Mouse (Mus musculus): ENCODE data around the gene Rnpc3. TPM values are rescaled to one million over a fixed set of nuclear protein-coding genes. Genes with fewer than 3 reads are reported as not detected.
"Not testable (repeated sequence)": the region's sequence is repeated elsewhere in the genome, so short reads cannot be mapped to it uniquely, and the experiment has no call there.

Gene Rnpc3
- 54.7 and 55.6 TPM in 2 replicates for polyA plus RNA-seq (2016; fragmentation: Nextera tagmentation; extraction: Ambion mirVana)

DNA sequence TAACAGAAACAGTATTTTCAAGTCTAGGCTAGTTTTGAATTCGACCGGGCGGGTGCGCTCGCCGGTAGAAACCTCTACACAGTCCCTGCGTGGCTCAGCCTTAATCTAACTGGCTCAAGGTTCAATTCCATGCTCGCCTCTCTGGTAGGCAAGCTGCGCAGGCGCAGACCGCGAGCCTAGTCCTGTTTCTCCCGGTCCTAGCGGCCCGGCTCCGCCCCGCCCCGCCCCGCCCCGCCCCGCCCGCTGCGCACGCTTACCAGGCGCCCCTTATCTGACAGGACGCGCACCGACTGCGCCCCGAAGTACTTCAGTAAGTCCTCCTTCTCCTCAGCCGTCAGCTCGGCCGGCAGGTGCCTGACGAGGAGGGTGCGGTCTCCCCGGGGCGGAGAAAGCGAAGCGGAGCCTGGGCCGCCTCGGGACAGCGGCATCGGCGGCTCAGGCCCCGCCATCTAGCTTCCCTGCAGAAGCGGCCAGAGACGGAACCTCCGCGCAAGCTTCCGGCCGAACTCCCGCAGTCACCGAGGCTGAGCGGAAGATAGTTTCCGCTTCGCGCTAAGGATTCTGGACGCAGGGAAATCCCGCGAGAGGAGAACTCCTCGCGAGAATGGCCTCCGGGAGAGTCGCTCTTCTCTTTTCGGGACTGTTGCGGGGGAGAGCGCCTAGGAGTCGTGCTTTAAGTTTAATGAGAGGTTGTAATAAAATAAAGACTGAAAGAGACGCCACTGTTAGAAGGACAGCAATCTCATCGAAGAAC is at the start of gene Rnpc3:
TSS of gene Rnpc3 (minus strand) at position 544 of the 754 bp plus-strand sequence.
- Histone ChIP-seq H3K36me3 (replicated peaks) (peaks cover 7% of the 10 kb centered on the region), H3K9me3 (no peaks in the 10 kb centered on the region), H3K9ac (peak within 1 kb of the TSS; percentile 82), H3K27ac (peak within 1 kb of the TSS; percentile 99), H3K4me2 (peak within 1 kb of the TSS; percentile 72), H3K4me3 (replicated peaks) (peak within 1 kb of the TSS; percentile 73), H3K27me3 (no peaks in the 10 kb centered on the region), H3K4me1 (peaks cover 7% of the 10 kb centered on the region)
- under 1% methylated on average over 70 of the region's 70 CpGs for WGBS
- ATAC-seq (ENCODE audit: low FRiP score), result peak; percentile 97

DNA sequence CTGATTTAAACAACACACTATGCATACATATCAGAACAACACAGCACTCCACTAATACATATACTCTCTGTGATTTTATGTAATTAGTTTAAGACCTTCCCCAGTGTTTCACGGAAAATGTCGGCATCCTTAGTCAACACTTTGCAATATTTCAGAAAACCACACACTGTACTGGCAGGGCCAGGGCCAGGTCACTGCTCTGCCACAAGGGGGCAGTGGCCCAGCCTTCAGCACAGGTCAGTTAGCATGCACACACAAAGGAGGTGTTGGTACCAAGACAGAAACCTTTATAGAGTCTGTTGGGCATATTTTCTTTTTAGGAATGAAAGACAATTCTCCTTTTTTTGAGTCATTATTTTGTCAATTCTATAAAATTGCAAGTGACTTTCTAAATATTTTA is 27.0 kb upstream of the Rnpc3 start:
- WGBS, result 63% methylated on average over 2 of the region's 2 CpGs
- H3K27me3 ChIP-seq, result no peaks in the 10 kb centered on the region
- no peaks in the 10 kb centered on the region for H3K36me3 ChIP-seq (replicated peaks)
- ATAC-seq (ENCODE audit: low FRiP score), result peak; percentile 91; the same call in 1 of the 2 replicates
- no peaks in the 10 kb centered on the region for H3K9me3 ChIP-seq
- H3K4me2 ChIP-seq, result no peak overlapping the region
- no peak overlapping the region for H3K27ac ChIP-seq
- H3K9ac ChIP-seq, result no peak overlapping the region
- H3K4me3 ChIP-seq (replicated peaks), result no peak overlapping the region
- H3K4me1 ChIP-seq, result no peaks in the 10 kb centered on the region

DNA sequence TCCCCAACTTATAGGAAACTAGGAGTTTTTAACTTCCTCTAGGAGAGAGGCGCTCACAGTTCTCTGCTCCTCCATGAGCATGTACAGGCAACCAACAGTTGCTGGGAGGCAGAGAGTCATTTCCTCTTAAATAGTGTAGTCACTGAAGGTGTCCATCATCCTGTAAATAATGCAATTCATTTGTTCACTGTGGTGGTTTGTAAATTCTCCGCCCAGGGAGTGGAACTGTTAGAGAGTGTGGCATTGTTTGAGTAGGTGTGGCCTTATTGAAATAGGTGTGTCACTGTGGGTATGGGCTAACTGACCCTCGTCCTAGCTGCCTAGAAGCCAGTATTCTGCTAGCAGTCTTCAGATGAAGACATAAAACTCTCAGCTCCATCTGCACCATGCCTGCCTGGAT is 24.4 kb upstream of the Rnpc3 start:
- Histone ChIP-seq H3K4me1 (no peaks in the 10 kb centered on the region), H3K4me2 (no peak overlapping the region), H3K9ac (no peak overlapping the region), H3K4me3 (replicated peaks) (no peak overlapping the region), H3K27ac (no peak overlapping the region), H3K9me3 (no peaks in the 10 kb centered on the region), H3K27me3 (no peaks in the 10 kb centered on the region), H3K36me3 (replicated peaks) (no peaks in the 10 kb centered on the region)
- WGBS, result 83% methylated on average over 3 of the region's 3 CpGs
- ATAC-seq (ENCODE audit: low FRiP score), result no peak

DNA sequence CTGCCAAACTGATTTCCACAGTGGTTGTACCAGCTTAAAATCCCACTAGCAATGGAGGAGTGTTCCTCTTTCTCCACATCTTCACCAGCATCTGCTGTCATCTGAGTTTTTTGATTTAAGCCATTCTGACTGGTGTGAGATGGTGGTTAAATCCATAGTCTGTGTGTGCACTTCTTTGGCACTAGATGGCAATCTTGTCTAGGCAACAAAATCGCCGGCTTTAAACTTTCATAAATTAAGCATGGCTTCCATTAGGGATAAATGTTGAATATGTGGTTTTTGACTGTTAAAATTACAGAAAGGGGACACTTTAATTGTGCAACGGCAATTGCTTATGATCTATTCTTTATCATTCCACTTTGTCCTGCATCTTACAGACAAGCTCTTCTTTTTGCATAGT is 21.4 kb upstream of the Rnpc3 start:
- H3K9ac ChIP-seq; H3K27ac ChIP-seq; H3K9me3 ChIP-seq; H3K27me3 ChIP-seq; H3K4me2 ChIP-seq; H3K4me3 ChIP-seq (replicated peaks); H3K36me3 ChIP-seq (replicated peaks); H3K4me1 ChIP-seq: not testable (repeated sequence)
- ATAC-seq (ENCODE audit: low FRiP score), result peak; percentile 44; the same call in 1 of the 2 replicates
- 54% methylated on average over 3 of the region's 3 CpGs for WGBS

GRCm38 (mm10) chr3:113639545-113639944 is 9.6 kb upstream of the Rnpc3 start:
- WGBS, result 85% methylated on average over 1 of the region's 1 CpGs
- H3K4me1 ChIP-seq, result no peaks in the 10 kb centered on the region
- no peak overlapping the region for H3K27ac ChIP-seq
- H3K9ac ChIP-seq, result no peak overlapping the region
- no peak for ATAC-seq (ENCODE audit: low FRiP score)
- H3K4me3 ChIP-seq (replicated peaks), result no peak overlapping the region
- H3K9me3 ChIP-seq, result no peaks in the 10 kb centered on the region
- no peaks in the 10 kb centered on the region for H3K27me3 ChIP-seq
- H3K4me2 ChIP-seq, result no peak overlapping the region
- no peaks in the 10 kb centered on the region for H3K36me3 ChIP-seq (replicated peaks)

- Histone ChIP-seq H3K27ac (no peak overlapping the region), H3K27me3 (no peaks in the 10 kb centered on the region), H3K36me3 (replicated peaks) (no peaks in the 10 kb centered on the region), H3K4me3 (replicated peaks) (no peak overlapping the region), H3K9me3 (no peaks in the 10 kb centered on the region), H3K4me2 (no peak overlapping the region), H3K4me1 (peaks cover 7% of the 10 kb centered on the region), H3K9ac (no peak overlapping the region)
- no peak for ATAC-seq (ENCODE audit: low FRiP score)
These were observed 4.3 kb upstream of the Rnpc3 start for GRCm38 (mm10) chr3:113634220-113634619.

GRCm38 (mm10) chr3:113631611-113632010 is 1.7 kb upstream of the Rnpc3 start:
- no peak overlapping the region for H3K9ac ChIP-seq
- H3K4me3 ChIP-seq (replicated peaks), result no peak overlapping the region
- H3K27ac ChIP-seq, result no peak overlapping the region
- no peaks in the 10 kb centered on the region for H3K27me3 ChIP-seq
- H3K4me2 ChIP-seq, result no peak overlapping the region
- no peak for ATAC-seq (ENCODE audit: low FRiP score)
- peaks cover 1% of the 10 kb centered on the region; the same call in 1 of the 2 replicates for H3K36me3 ChIP-seq (replicated peaks)
- no peaks in the 10 kb centered on the region for H3K9me3 ChIP-seq
- peaks cover 7% of the 10 kb centered on the region for H3K4me1 ChIP-seq

DNA sequence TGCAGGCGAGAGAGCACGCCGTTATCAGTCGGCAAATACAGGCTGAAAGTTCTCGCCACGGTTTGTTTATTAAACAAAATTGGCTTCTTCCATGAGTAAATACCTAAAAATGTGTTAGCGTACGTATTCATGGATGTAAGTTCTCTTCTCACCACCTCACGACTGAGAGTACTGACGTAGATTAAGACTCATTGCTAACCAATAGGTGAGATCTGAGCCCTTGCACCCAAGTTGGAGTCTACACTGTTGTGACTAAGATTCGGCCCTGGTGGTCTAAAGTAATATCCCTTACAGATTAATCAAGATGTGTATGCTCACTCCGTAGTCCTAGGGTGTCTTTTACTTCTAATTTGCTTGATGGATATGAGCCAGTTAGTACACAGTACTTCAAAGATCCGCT is 615 bp upstream of the Rnpc3 start:
- H3K27ac ChIP-seq, result peak overlapping the region; percentile 99
- H3K4me1 ChIP-seq, result peaks cover 7% of the 10 kb centered on the region
- H3K4me2 ChIP-seq, result peak overlapping the region; percentile 72
- peaks cover 7% of the 10 kb centered on the region for H3K36me3 ChIP-seq (replicated peaks)
- WGBS, result 22% methylated on average over 13 of the region's 13 CpGs
- H3K27me3 ChIP-seq, result no peaks in the 10 kb centered on the region
- peak overlapping the region; percentile 73 for H3K4me3 ChIP-seq (replicated peaks)
- H3K9ac ChIP-seq, result peak overlapping the region; percentile 82
- peak; percentile 18; the same call in 1 of the 2 replicates for ATAC-seq (ENCODE audit: low FRiP score)
- H3K9me3 ChIP-seq, result no peaks in the 10 kb centered on the region

- H3K27ac ChIP-seq, result no peak within 1 kb of the TSS
- 95% methylated on average over 2 of the region's 2 CpGs for WGBS
- no peak within 1 kb of the TSS for H3K9ac ChIP-seq
- peaks cover 13% of the 10 kb centered on the region for H3K36me3 ChIP-seq (replicated peaks)
- H3K9me3 ChIP-seq, result no peaks in the 10 kb centered on the region
- H3K4me2 ChIP-seq, result no peak within 1 kb of the TSS
- no peak for ATAC-seq (ENCODE audit: low FRiP score)
- H3K27me3 ChIP-seq, result no peaks in the 10 kb centered on the region
- H3K4me1 ChIP-seq, result no peaks in the 10 kb centered on the region
- H3K4me3 ChIP-seq (replicated peaks), result no peak within 1 kb of the TSS
These were observed 23.4 kb downstream of the Rnpc3 start, which contains the start of gene Amy1 for GRCm38 (mm10) chr3:113606599-113606998. Amy1 (minus strand) TSS chr3:113606699.

DNA sequence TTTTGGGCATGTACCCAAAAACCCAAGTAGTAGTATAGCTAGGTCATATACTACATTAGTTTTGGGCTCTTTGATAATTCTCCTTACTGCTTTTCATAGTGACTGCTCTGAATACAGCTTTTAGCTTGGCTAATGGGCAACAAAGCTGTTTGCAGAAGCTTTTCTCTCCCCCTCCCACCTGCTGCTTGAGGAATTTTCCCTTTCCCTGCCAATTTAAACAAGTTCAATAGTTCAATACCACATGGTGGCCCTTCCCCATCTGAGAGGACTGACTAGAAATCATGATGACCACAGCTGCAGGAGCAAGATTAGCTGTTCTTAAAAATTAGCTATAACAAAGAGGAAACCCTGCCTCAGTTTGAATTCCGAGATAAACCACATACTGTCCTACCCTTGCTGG is 39.1 kb downstream of the Rnpc3 start:
- Histone ChIP-seq H3K36me3 (replicated peaks) (peaks cover 3% of the 10 kb centered on the region; the same call in 1 of the 2 replicates), H3K4me2 (no peak overlapping the region), H3K4me3 (replicated peaks) (no peak overlapping the region), H3K9me3 (no peaks in the 10 kb centered on the region), H3K27ac (no peak overlapping the region), H3K9ac (no peak overlapping the region), H3K4me1 (0 out of 2 replicates have a peak, but pooled peaks cover 3% of the 10 kb centered on the region), H3K27me3 (no peaks in the 10 kb centered on the region)
- 32% methylated on average over 1 of the region's 1 CpGs for WGBS
- peak; percentile 23; the same call in 1 of the 2 replicates for ATAC-seq (ENCODE audit: low FRiP score)

- H3K9me3 ChIP-seq, result no peaks in the 10 kb centered on the region
- H3K4me1 ChIP-seq, result no peaks in the 10 kb centered on the region
- H3K27ac ChIP-seq, result no peak overlapping the region
- no peak for ATAC-seq (ENCODE audit: low FRiP score)
- no peaks in the 10 kb centered on the region for H3K36me3 ChIP-seq (replicated peaks)
- no peak overlapping the region for H3K4me2 ChIP-seq
- H3K9ac ChIP-seq, result no peak overlapping the region
- 82% methylated on average over 4 of the region's 4 CpGs for WGBS
- no peak overlapping the region for H3K4me3 ChIP-seq (replicated peaks)
- H3K27me3 ChIP-seq, result no peaks in the 10 kb centered on the region
These were observed 55.4 kb downstream of the Rnpc3 start for GRCm38 (mm10) chr3:113574578-113574977.

- 90% methylated on average over 2 of the region's 2 CpGs for WGBS
- no peak overlapping the region for H3K4me3 ChIP-seq (replicated peaks)
- H3K9ac ChIP-seq, result no peak overlapping the region
- no peaks in the 10 kb centered on the region for H3K9me3 ChIP-seq
- no peaks in the 10 kb centered on the region for H3K4me1 ChIP-seq
- H3K27me3 ChIP-seq, result no peaks in the 10 kb centered on the region
- H3K27ac ChIP-seq, result no peak overlapping the region
- H3K36me3 ChIP-seq (replicated peaks), result no peaks in the 10 kb centered on the region
- H3K4me2 ChIP-seq, result no peak overlapping the region
- ATAC-seq (ENCODE audit: low FRiP score), result no peak
These were observed 55.8 kb downstream of the Rnpc3 start for GRCm38 (mm10) chr3:113574138-113574537.

- ATAC-seq (ENCODE audit: low FRiP score), result no peak
- 90% methylated on average over 3 of the region's 3 CpGs for WGBS
- H3K36me3 ChIP-seq (replicated peaks), result no peaks in the 10 kb centered on the region
- no peak overlapping the region for H3K9ac ChIP-seq
- H3K4me3 ChIP-seq (replicated peaks), result no peak overlapping the region
- H3K9me3 ChIP-seq, result no peaks in the 10 kb centered on the region
- H3K4me2 ChIP-seq, result no peak overlapping the region
- no peaks in the 10 kb centered on the region for H3K4me1 ChIP-seq
- no peak overlapping the region for H3K27ac ChIP-seq
- H3K27me3 ChIP-seq, result no peaks in the 10 kb centered on the region
These were observed 57.8 kb downstream of the Rnpc3 start for GRCm38 (mm10) chr3:113572158-113572557.
